ENCODE assay signal across 8 mouse cellular contexts in the genomic region with DNA sequence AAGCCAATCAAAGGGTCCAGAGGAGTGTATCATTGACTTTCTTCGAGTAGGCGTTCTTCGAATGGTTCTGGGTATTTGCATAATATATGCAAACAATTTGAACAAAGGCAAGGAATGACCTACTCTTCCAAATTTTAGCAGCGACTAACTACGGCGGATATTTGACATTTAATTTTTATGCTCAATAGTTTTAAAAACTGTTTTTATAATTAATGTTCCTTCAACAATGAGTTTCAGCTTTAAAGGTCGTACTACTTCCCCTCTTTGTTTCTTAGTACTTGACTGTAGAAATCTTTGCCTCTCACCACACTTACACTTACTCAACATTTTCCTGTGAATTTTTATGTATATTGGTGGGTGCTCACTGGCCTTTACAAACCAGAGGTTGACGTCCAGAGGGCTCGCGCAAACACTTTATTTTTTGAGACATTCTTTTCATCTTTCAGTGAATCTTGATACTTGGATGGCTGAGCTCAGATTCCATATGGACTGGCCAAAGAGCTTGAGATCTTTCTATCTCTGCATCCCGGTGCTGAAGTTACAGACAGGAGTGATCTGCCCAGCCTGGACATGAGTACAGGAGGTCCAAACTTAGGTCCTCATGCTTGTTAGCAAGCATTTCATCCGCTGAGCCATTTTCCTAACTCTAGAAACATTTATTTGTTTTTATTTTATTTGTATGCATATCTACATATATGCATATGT. TPM values are rescaled to one million over a fixed set of nuclear protein-coding genes. Genes with fewer than 3 reads are reported as not detected.
A peak's percentile ranks its signal among the peaks of the same experiment; 100 is the strongest.
DNase-seq lines count a peak whose midpoint lies in the region; ATAC-seq lines count a peak whose summit lies in the region.

No protein-coding gene starts in this region.

- H3K4me3 ChIP-seq in heart, embryonic 12.5 days = peak overlapping the region; percentile 98
- H3K4me3 ChIP-seq in forebrain, embryonic 11.5 days (ENCODE audit: low read depth, low read length) = peak overlapping the region; percentile 100
- H3K4me3 ChIP-seq in liver, embryonic 16.5 days (ENCODE audit: low read depth, low read length) = peak overlapping the region; percentile 81

- no peak; the same call in 1 of the 2 replicates for ATAC-seq in heart, embryonic 12.5 days (ENCODE audit: insufficient number of reproducible peaks, low FRiP score)
- ATAC-seq in CD4-positive, CD25-positive, alpha-beta regulatory T cell, adult 4 months = peak; percentile 1
- peak; percentile 85 for ATAC-seq in forebrain, embryonic 11.5 days (replicated peaks; ENCODE audit: low FRiP score)
- no peak; the same call in 1 of the 2 replicates for ATAC-seq in liver, embryonic 16.5 days (ENCODE audit: low read depth)

- intact Hi-C loops in heart, postnatal 14 days (cut with DNase I) = no loop called here

- no peaks in the 10 kb centered on the region for H3K9me3 ChIP-seq in heart, embryonic 12.5 days (replicated peaks)
- no peaks in the 10 kb centered on the region for H3K9me3 ChIP-seq in forebrain, embryonic 11.5 days (ENCODE audit: control insufficient read depth, low read length)
- H3K9me3 ChIP-seq in liver, embryonic 16.5 days (replicated peaks; ENCODE audit: control insufficient read depth, low read length) = no peaks in the 10 kb centered on the region

- H3K4me1 ChIP-seq in heart, embryonic 12.5 days (replicated peaks) = peaks cover 38% of the 10 kb centered on the region
- peaks cover 9% of the 10 kb centered on the region for H3K4me1 ChIP-seq in forebrain, embryonic 11.5 days (replicated peaks; ENCODE audit: control insufficient read depth, insufficient read depth, low read length)
- peaks cover 25% of the 10 kb centered on the region for H3K4me1 ChIP-seq in liver, embryonic 16.5 days (ENCODE audit: control insufficient read depth, low read depth, low read length)

- H3K9ac ChIP-seq in heart, embryonic 12.5 days = peak overlapping the region; percentile 59; the same call in 1 of the 2 replicates
- H3K9ac ChIP-seq in forebrain, embryonic 11.5 days (ENCODE audit: low read length) = peak overlapping the region; percentile 69
- peak overlapping the region; percentile 66; the same call in 1 of the 2 replicates for H3K9ac ChIP-seq in liver, embryonic 16.5 days (ENCODE audit: low read depth, low read length)

- peak overlapping the region; percentile 96 for H3K27ac ChIP-seq in heart, embryonic 12.5 days (ENCODE audit: poor library complexity, severe bottlenecking)
- peak overlapping the region; percentile 95 for H3K27ac ChIP-seq in forebrain, embryonic 11.5 days (ENCODE audit: low read depth, low read length)
- peak overlapping the region; percentile 98 for H3K27ac ChIP-seq in liver, embryonic 16.5 days (ENCODE audit: low read length)

- H3K36me3 ChIP-seq in heart, embryonic 12.5 days = peaks cover 20% of the 10 kb centered on the region
- H3K36me3 ChIP-seq in forebrain, embryonic 11.5 days (ENCODE audit: control insufficient read depth, insufficient read depth, low read length) = peaks cover 14% of the 10 kb centered on the region
- peaks cover 16% of the 10 kb centered on the region for H3K36me3 ChIP-seq in liver, embryonic 16.5 days (ENCODE audit: control insufficient read depth, insufficient read depth)

- no peaks in the 10 kb centered on the region for H3K27me3 ChIP-seq in heart, embryonic 12.5 days (replicated peaks)
- H3K27me3 ChIP-seq in forebrain, embryonic 11.5 days (ENCODE audit: control insufficient read depth, insufficient read depth, low read length) = no peaks in the 10 kb centered on the region
- H3K27me3 ChIP-seq in liver, embryonic 16.5 days (ENCODE audit: control insufficient read depth, insufficient read depth, low read depth, low read length) = no peaks in the 10 kb centered on the region

- peak overlapping the region; percentile 87 for H3K4me2 ChIP-seq in heart, embryonic 12.5 days
- H3K4me2 ChIP-seq in forebrain, embryonic 11.5 days (ENCODE audit: low read depth, low read length, severe bottlenecking) = peak overlapping the region; percentile 67
- peak overlapping the region; percentile 90 for H3K4me2 ChIP-seq in liver, embryonic 16.5 days (ENCODE audit: low read depth, low read length)

- DNase-seq in heart, postnatal 14 days = no peak
- no peak for DNase-seq in forebrain, embryonic 11.5 days (ENCODE audit: low spot score)
- no peak for DNase-seq in adrenal gland, adult 2 months
- DNase-seq in frontal cortex, adult 2 months (ENCODE audit: extremely low spot score in 1 of 2, low spot score in 1 of 2) = no peak
- DNase-seq in Muller cell, postnatal 12 days (ENCODE audit: inconsistent ontology term) = no peak

- 27% methylated on average over 12 of the region's 12 CpGs for WGBS in heart, embryonic 12.5 days
- 25% methylated on average over 12 of the region's 12 CpGs for WGBS in forebrain, embryonic 11.5 days
- WGBS in liver, embryonic 16.5 days (ENCODE audit: insufficient replicate concordance) = 25% methylated on average over 12 of the region's 12 CpGs

RNA-seq across cellular contexts. Expression of a gene that starts 0.9 kb away (rescaled TPM):
- 132 and 148 TPM in 2 replicates for polyA plus RNA-seq in heart, embryonic 12.5 days (2016; fragmentation: Nextera tagmentation; extraction: Ambion mirVana)
- 100 to 1,000 TPM; 148 to 174 TPM for total RNA-seq in heart, postnatal 14 days (2021)
- 10 to 100 TPM; 43.0 to 75.1 TPM for polyA plus RNA-seq in CD4-positive, CD25-positive, alpha-beta regulatory T cell, adult 4 months (2017; shearing (Covaris generic))
- 277 and 281 TPM in 2 replicates for polyA plus RNA-seq in forebrain, embryonic 11.5 days (2014; fragmentation: Nextera tagmentation; extraction: Ambion mirVana)
- polyA plus RNA-seq in liver, embryonic 16.5 days (2015; fragmentation: Nextera tagmentation; extraction: Ambion mirVana) = 38.4 and 45.0 TPM in 2 replicates
- total RNA-seq in adrenal gland, adult 2 months (2021) = 100 to 1,000 TPM; 205 to 258 TPM
- 598 and 625 TPM in 2 replicates for polyA plus RNA-seq in adrenal gland, adult 2 months (2012; rRNA removed)
- 261 and 306 TPM in 2 replicates for polyA plus RNA-seq in frontal cortex, adult 2 months (2012; rRNA removed)

RNA-seq across cellular contexts. Expression of a gene that starts 10.3 kb away (rescaled TPM):
- 4.3 and 4.4 TPM in 2 replicates for polyA plus RNA-seq in heart, embryonic 12.5 days (2016; fragmentation: Nextera tagmentation; extraction: Ambion mirVana)
- total RNA-seq in heart, postnatal 14 days (2021) = 1 to 10 TPM; 1.4 to 2.8 TPM
- polyA plus RNA-seq in CD4-positive, CD25-positive, alpha-beta regulatory T cell, adult 4 months (2017; shearing (Covaris generic)) = 1 to 10 TPM; 1.8 to 3.7 TPM
- 2.9 and 3.5 TPM in 2 replicates for polyA plus RNA-seq in forebrain, embryonic 11.5 days (2014; fragmentation: Nextera tagmentation; extraction: Ambion mirVana)
- 22.8 and 23.2 TPM in 2 replicates for polyA plus RNA-seq in liver, embryonic 16.5 days (2015; fragmentation: Nextera tagmentation; extraction: Ambion mirVana)
- total RNA-seq in adrenal gland, adult 2 months (2021) = 1 to 10 TPM; 3.4 to 6.4 TPM
- 0.30 and 0.46 TPM in 2 replicates for polyA plus RNA-seq in adrenal gland, adult 2 months (2012; rRNA removed)
- 11.2 and 17.2 TPM in 2 replicates for polyA plus RNA-seq in frontal cortex, adult 2 months (2012; rRNA removed)

RNA-seq across cellular contexts. Expression of a gene that starts 22.6 kb away (rescaled TPM):
- 3.3 and 5.2 TPM in 2 replicates for polyA plus RNA-seq in heart, embryonic 12.5 days (2016; fragmentation: Nextera tagmentation; extraction: Ambion mirVana)
- total RNA-seq in heart, postnatal 14 days (2021) = 1 to 10 TPM; 3.8 to 4.0 TPM
- polyA plus RNA-seq in CD4-positive, CD25-positive, alpha-beta regulatory T cell, adult 4 months (2017; shearing (Covaris generic)) = 10 to 100 TPM in 1 of 2 experiments, 1 to 10 TPM in 1; 7.3 to 10.0 TPM
- 3.8 and 4.7 TPM in 2 replicates for polyA plus RNA-seq in forebrain, embryonic 11.5 days (2014; fragmentation: Nextera tagmentation; extraction: Ambion mirVana)
- polyA plus RNA-seq in liver, embryonic 16.5 days (2015; fragmentation: Nextera tagmentation; extraction: Ambion mirVana) = 38.8 and 41.4 TPM in 2 replicates
- 1 to 10 TPM; 5.0 to 7.6 TPM for total RNA-seq in adrenal gland, adult 2 months (2021)
- polyA plus RNA-seq in adrenal gland, adult 2 months (2012; rRNA removed) = 3.6 and 4.6 TPM in 2 replicates
- polyA plus RNA-seq in frontal cortex, adult 2 months (2012; rRNA removed) = 14.3 and 20.7 TPM in 2 replicates

RNA-seq across cellular contexts. Expression of a gene that starts 28.6 kb away (rescaled TPM):
- polyA plus RNA-seq in heart, embryonic 12.5 days (2016; fragmentation: Nextera tagmentation; extraction: Ambion mirVana) = 0.14 and 0.31 TPM in 2 replicates
- total RNA-seq in heart, postnatal 14 days (2021) = 1 to 10 TPM; 1.2 to 3.8 TPM
- polyA plus RNA-seq in CD4-positive, CD25-positive, alpha-beta regulatory T cell, adult 4 months (2017; shearing (Covaris generic)) = 100 to 1,000 TPM; 154 to 344 TPM
- 0.17 and 0.41 TPM in 2 replicates for polyA plus RNA-seq in forebrain, embryonic 11.5 days (2014; fragmentation: Nextera tagmentation; extraction: Ambion mirVana)
- polyA plus RNA-seq in liver, embryonic 16.5 days (2015; fragmentation: Nextera tagmentation; extraction: Ambion mirVana) = 1.2 and 2.4 TPM in 2 replicates
- 1 to 10 TPM; 1.8 to 7.7 TPM for total RNA-seq in adrenal gland, adult 2 months (2021)
- polyA plus RNA-seq in adrenal gland, adult 2 months (2012; rRNA removed) = 5.8 and 8.5 TPM in 2 replicates
- 0.78 and 0.88 TPM in 2 replicates for polyA plus RNA-seq in frontal cortex, adult 2 months (2012; rRNA removed)

RNA-seq across cellular contexts. Expression of a gene that starts 30.6 kb away (rescaled TPM):
- polyA plus RNA-seq in heart, embryonic 12.5 days (2016; fragmentation: Nextera tagmentation; extraction: Ambion mirVana) = 56.1 and 61.6 TPM in 2 replicates
- total RNA-seq in heart, postnatal 14 days (2021) = 100 to 1,000 TPM; 237 to 245 TPM
- 10 to 100 TPM; 16.9 to 31.5 TPM for polyA plus RNA-seq in CD4-positive, CD25-positive, alpha-beta regulatory T cell, adult 4 months (2017; shearing (Covaris generic))
- polyA plus RNA-seq in forebrain, embryonic 11.5 days (2014; fragmentation: Nextera tagmentation; extraction: Ambion mirVana) = 96.6 and 100 TPM in 2 replicates
- polyA plus RNA-seq in liver, embryonic 16.5 days (2015; fragmentation: Nextera tagmentation; extraction: Ambion mirVana) = 19.7 and 21.4 TPM in 2 replicates
- 100 to 1,000 TPM; 389 to 403 TPM for total RNA-seq in adrenal gland, adult 2 months (2021)
- polyA plus RNA-seq in adrenal gland, adult 2 months (2012; rRNA removed) = 433 and 470 TPM in 2 replicates
- 199 and 213 TPM in 2 replicates for polyA plus RNA-seq in frontal cortex, adult 2 months (2012; rRNA removed)

Comparison
In these comparisons a context has a peak if more than half of its experiments do, and no peak if none do; other contexts are left out.
1. ATAC-seq: peak in CD4-positive, CD25-positive, alpha-beta regulatory T cell, adult 4 months (single experiment) and forebrain, embryonic 11.5 days (single experiment); none in heart, embryonic 12.5 days (single experiment) and liver, embryonic 16.5 days (single experiment).
2. Peak in every context shown above with its lines, with median percentiles within 50 percentile points of each other: H3K27ac ChIP-seq, H3K4me2 ChIP-seq, H3K4me3 ChIP-seq and H3K9ac ChIP-seq.